Mouse (Mus musculus) neural tube, embryonic 11.5 days (tissue): ENCODE data around the gene Esrrg. TPM values are rescaled to one million over a fixed set of nuclear protein-coding genes. Genes with fewer than 3 reads are reported as not detected.

Source experiments
- ATAC-seq: fragments of 200-750 bp; cut with Nextera tagmentation; 2 replicates; pipeline ENCODE4 v1.8.0; 2017; ENCODE audit warnings: moderate number of reproducible peaks, mild to moderate bottlenecking, moderate TSS enrichment, moderate library complexity; ENCODE audit not compliant: insufficient read depth, low FRiP score, low TSS enrichment
- DNase-seq: peaks from one replicate; pipeline ENCODE4 v3.0.0-alpha.2; 2015; ENCODE audit warnings: low spot score
- H3K27ac ChIP-seq: fragments of 300-500 bp; sonication (generic); 2 replicates; pipeline ENCODE4 v1.5.1; 2014; ENCODE audit warnings: low read depth, mild to moderate bottlenecking, low read length
- H3K27me3 ChIP-seq: fragments of 300-500 bp; sonication (generic); 2 replicates; pipeline ENCODE4 v1.6.1; 2014; ENCODE audit warnings: mild to moderate bottlenecking, low read length, mixed read lengths; ENCODE audit not compliant: control insufficient read depth, insufficient read depth
- H3K36me3 ChIP-seq: fragments of 300-500 bp; sonication (generic); 2 replicates; pipeline ENCODE4 v1.6.1; 2014; ENCODE audit warnings: mild to moderate bottlenecking, low read length, moderate library complexity, mixed read lengths; ENCODE audit not compliant: control insufficient read depth, insufficient read depth
- H3K4me1 ChIP-seq: fragments of 300-500 bp; sonication (generic); 2 replicates; pipeline ENCODE4 v1.6.1; 2014; ENCODE audit warnings: low read length, mixed read lengths; ENCODE audit not compliant: control insufficient read depth, insufficient read depth
- H3K4me2 ChIP-seq: fragments of 300-500 bp; sonication (generic); 2 replicates; pipeline ENCODE4 v1.6.1; 2014; ENCODE audit warnings: low read depth, mild to moderate bottlenecking, moderate library complexity
- H3K4me3 ChIP-seq: fragments of 300-500 bp; sonication (generic); 2 replicates; pipeline ENCODE4 v1.5.1; 2014; ENCODE audit warnings: low read depth, low read length
- H3K9ac ChIP-seq: fragments of 300-500 bp; sonication (generic); 2 replicates; pipeline ENCODE4 v1.6.1; 2014; ENCODE audit warnings: mild to moderate bottlenecking, low read length
- H3K9me3 ChIP-seq: fragments of 300-500 bp; sonication (generic); 2 replicates; pipeline ENCODE4 v1.6.1; 2016; ENCODE audit warnings: low read length; ENCODE audit not compliant: control insufficient read depth
- WGBS: fragments of 180-500 bp; shearing (Covaris S2); extraction: QIAGEN DNeasy Blood & Tissue Kit; methylation state at CpG from one replicate; pipeline ENCODE4 v1.1.7; 2014; 5-methylcytosine and 5-hydroxymethylcytosine counted together
- polyA plus RNA-seq: library from polyadenylated mRNA; unstranded; fragments of >200 nt; fragmentation: Nextera tagmentation; extraction: Ambion mirVana; gene quantifications from 2 replicates; pipeline ENCODE4 v1.2.1, GENCODE M21; 2014

The Esrrg gene
- polyA plus RNA-seq, 1 experiment from 2014 or later = 12.7 TPM

GRCm38 (mm10) chr1:187826869-187827268 lies 218.3 kb downstream of the Esrrg start:
- H3K27ac ChIP-seq = no peak overlapping the region
- DNase-seq (no peak), ATAC-seq (no peak)
- WGBS = 80% methylated on average over 5 of the region's 5 CpGs
- no peak overlapping the region for H3K9ac ChIP-seq
- H3K4me3 ChIP-seq = no peak overlapping the region
- H3K4me1 ChIP-seq = no peaks in the 10 kb centered on the region
- no peaks in the 10 kb centered on the region for H3K36me3 ChIP-seq
- H3K4me2 ChIP-seq = no peak overlapping the region
- no peaks in the 10 kb centered on the region for H3K27me3 ChIP-seq
- no peaks in the 10 kb centered on the region for H3K9me3 ChIP-seq

GRCm38 (mm10) chr1:187830937-187831336 lies 222.3 kb downstream of the Esrrg start:
- Histone ChIP-seq H3K4me2 (no peak overlapping the region), H3K36me3 (no peaks in the 10 kb centered on the region), H3K4me3 (no peak overlapping the region), H3K4me1 (no peaks in the 10 kb centered on the region), H3K27me3 (no peaks in the 10 kb centered on the region), H3K9ac (no peak overlapping the region), H3K9me3 (no peaks in the 10 kb centered on the region), H3K27ac (no peak overlapping the region)
- ATAC-seq (no peak), DNase-seq (no peak)
- 88% methylated on average over 7 of the region's 7 CpGs for WGBS

DNA sequence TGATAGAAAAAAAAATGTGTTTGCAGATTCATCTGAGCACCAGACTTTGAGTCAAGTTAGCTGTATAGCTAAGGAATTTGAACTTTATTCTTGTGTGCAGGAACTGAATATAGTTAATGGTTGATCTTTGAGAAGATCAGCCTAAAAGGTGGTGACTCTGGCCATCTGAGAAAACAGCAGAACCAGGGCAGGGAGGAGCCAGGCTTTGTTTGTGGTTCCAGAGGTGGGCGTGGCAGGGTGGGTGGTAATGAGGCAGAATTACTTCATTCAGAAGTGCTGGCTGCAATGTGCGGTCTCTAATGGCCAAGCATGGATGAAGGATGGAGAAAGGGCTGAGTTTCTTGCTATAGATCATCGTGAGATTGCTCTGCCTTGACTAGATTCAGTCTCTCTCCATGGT lies 224.3 kb downstream of the Esrrg start:
- no peak overlapping the region for H3K9ac ChIP-seq
- no peak for DNase-seq
- no peaks in the 10 kb centered on the region for H3K4me1 ChIP-seq
- no peak overlapping the region for H3K4me3 ChIP-seq
- 27% methylated on average over 3 of the region's 3 CpGs for WGBS
- no peaks in the 10 kb centered on the region for H3K36me3 ChIP-seq
- H3K27me3 ChIP-seq = no peaks in the 10 kb centered on the region
- no peak overlapping the region for H3K27ac ChIP-seq
- no peak overlapping the region for H3K4me2 ChIP-seq
- ATAC-seq = no peak
- H3K9me3 ChIP-seq = no peaks in the 10 kb centered on the region

GRCm38 (mm10) chr1:187834576-187834975 lies 226.0 kb downstream of the Esrrg start:
- H3K27ac ChIP-seq = no peak overlapping the region
- no peaks in the 10 kb centered on the region for H3K4me1 ChIP-seq
- no peak overlapping the region for H3K9ac ChIP-seq
- H3K36me3 ChIP-seq = no peaks in the 10 kb centered on the region
- no peak overlapping the region for H3K4me2 ChIP-seq
- H3K27me3 ChIP-seq = no peaks in the 10 kb centered on the region
- no peaks in the 10 kb centered on the region for H3K9me3 ChIP-seq
- no peak for DNase-seq
- WGBS = 91% methylated on average over 3 of the region's 3 CpGs
- no peak overlapping the region for H3K4me3 ChIP-seq
- ATAC-seq = no peak

- DNase-seq (no peak), ATAC-seq (no peak)
- Histone ChIP-seq H3K36me3 (no peaks in the 10 kb centered on the region), H3K27ac (no peak overlapping the region), H3K27me3 (no peaks in the 10 kb centered on the region), H3K4me1 (no peaks in the 10 kb centered on the region), H3K4me2 (no peak overlapping the region), H3K9me3 (no peaks in the 10 kb centered on the region), H3K4me3 (no peak overlapping the region), H3K9ac (no peak overlapping the region)
- 55% methylated on average over 6 of the region's 6 CpGs for WGBS
These were observed 227.8 kb downstream of the Esrrg start for GRCm38 (mm10) chr1:187836384-187836783.

DNA sequence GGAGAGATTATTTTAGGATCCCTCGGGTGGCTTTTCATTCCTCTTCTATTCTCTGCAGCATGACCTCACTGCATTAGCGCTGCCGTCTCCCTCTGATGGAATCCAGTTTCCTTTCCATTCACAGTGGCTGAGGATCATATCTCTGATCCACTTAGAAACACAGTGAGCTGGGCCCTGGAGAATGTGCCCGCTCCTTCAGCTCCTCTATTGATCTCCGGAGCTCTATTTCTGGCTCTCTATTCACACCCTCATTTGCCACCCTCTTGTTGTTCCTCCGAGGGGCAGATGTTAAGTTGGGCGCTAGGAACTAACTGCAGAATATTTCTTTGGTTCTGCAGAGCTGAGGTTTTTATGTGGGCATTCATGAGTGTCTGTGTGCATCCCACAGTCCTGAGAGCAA lies 228.3 kb downstream of the Esrrg start:
- ATAC-seq = no peak
- 38% methylated on average over 7 of the region's 7 CpGs for WGBS
- DNase-seq = no peak

GRCm38 (mm10) chr1:187841629-187842028 lies 233.0 kb downstream of the Esrrg start:
- no peaks in the 10 kb centered on the region for H3K9me3 ChIP-seq
- DNase-seq = no peak
- WGBS = 82% methylated on average over 8 of the region's 8 CpGs
- no peak for ATAC-seq
- H3K27ac ChIP-seq = no peak overlapping the region
- no peak overlapping the region for H3K4me2 ChIP-seq
- H3K36me3 ChIP-seq = no peaks in the 10 kb centered on the region
- no peaks in the 10 kb centered on the region for H3K4me1 ChIP-seq
- no peak overlapping the region for H3K9ac ChIP-seq
- no peaks in the 10 kb centered on the region for H3K27me3 ChIP-seq
- H3K4me3 ChIP-seq = no peak overlapping the region

More for the DNA sequence above, 228.3 kb downstream of the Esrrg start:
- no peaks in the 10 kb centered on the region for H3K9me3 ChIP-seq
- no peak overlapping the region for H3K4me2 ChIP-seq
- H3K4me1 ChIP-seq = no peaks in the 10 kb centered on the region
- no peak overlapping the region for H3K9ac ChIP-seq
- no peak overlapping the region for H3K4me3 ChIP-seq
- H3K27ac ChIP-seq = no peak overlapping the region
- no peaks in the 10 kb centered on the region for H3K36me3 ChIP-seq
- no peaks in the 10 kb centered on the region for H3K27me3 ChIP-seq

DNA sequence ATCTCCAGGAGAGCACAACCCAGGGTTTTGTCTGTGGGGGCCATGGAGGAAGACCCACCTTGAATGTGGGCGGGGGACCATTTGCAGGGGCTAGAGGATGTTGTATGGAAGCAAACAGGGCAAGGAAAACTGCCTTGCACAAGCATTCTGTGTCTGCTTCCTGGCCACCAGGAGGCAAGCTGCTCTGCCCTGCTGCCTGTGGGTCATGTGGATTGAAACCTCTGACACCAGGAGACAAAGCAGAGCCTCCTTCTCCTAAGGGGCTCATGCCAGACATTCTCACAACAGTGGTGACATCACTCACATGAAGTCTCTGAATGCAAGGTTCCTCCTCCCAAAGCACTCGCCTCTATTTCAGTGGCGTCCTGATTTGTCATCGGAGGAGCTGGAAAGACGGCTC lies 234.1 kb downstream of the Esrrg start:
- no peak for DNase-seq
- H3K27ac ChIP-seq = no peak overlapping the region
- H3K4me3 ChIP-seq = no peak overlapping the region
- no peaks in the 10 kb centered on the region for H3K27me3 ChIP-seq
- H3K4me1 ChIP-seq = no peaks in the 10 kb centered on the region
- H3K36me3 ChIP-seq = no peaks in the 10 kb centered on the region
- no peak overlapping the region for H3K9ac ChIP-seq
- WGBS = 87% methylated on average over 5 of the region's 5 CpGs
- no peaks in the 10 kb centered on the region for H3K9me3 ChIP-seq
- no peak for ATAC-seq
- H3K4me2 ChIP-seq = no peak overlapping the region

GRCm38 (mm10) chr1:187854148-187854547 lies 245.6 kb downstream of the Esrrg start:
- ATAC-seq (no peak), DNase-seq (no peak)
- Histone ChIP-seq H3K4me1 (no peaks in the 10 kb centered on the region), H3K9me3 (no peaks in the 10 kb centered on the region), H3K4me2 (no peak overlapping the region), H3K9ac (no peak overlapping the region), H3K27ac (no peak overlapping the region), H3K36me3 (no peaks in the 10 kb centered on the region), H3K27me3 (no peaks in the 10 kb centered on the region), H3K4me3 (no peak overlapping the region)
- 61% methylated on average over 8 of the region's 8 CpGs for WGBS
